Mouse (Mus musculus) intestine, embryonic 16.5 days (tissue): Measurements from ENCODE around the gene Ikzf4. TPM values are rescaled to one million over a fixed set of nuclear protein-coding genes. Genes with fewer than 3 reads are reported as not detected.

Experiments
- ATAC-seq: fragments of 200-750 bp; cut with Nextera tagmentation; 2 replicates; pipeline ENCODE4 v1.8.0; 2017; ENCODE audit warnings: moderate TSS enrichment, moderate library complexity
- H3K27ac ChIP-seq: fragments of 300-500 bp; sonication (generic); 2 replicates; pipeline ENCODE4 v1.5.1; 2014; ENCODE audit warnings: mild to moderate bottlenecking, low read length
- H3K27me3 ChIP-seq: fragments of 300-500 bp; sonication (generic); replicated peaks from 2 replicates; pipeline ENCODE4 v1.6.1; 2014; ENCODE audit warnings: low read length, control low read depth, mixed read lengths; ENCODE audit not compliant: control insufficient read depth, insufficient read depth
- H3K36me3 ChIP-seq: fragments of 300-500 bp; sonication (generic); 2 replicates; pipeline ENCODE4 v1.6.1; 2014; ENCODE audit warnings: low read length, control low read depth; ENCODE audit not compliant: control insufficient read depth, insufficient read depth
- H3K4me1 ChIP-seq: fragments of 300-500 bp; sonication (generic); 2 replicates; pipeline ENCODE4 v1.6.1; 2014; ENCODE audit warnings: low read length, control low read depth, mixed read lengths; ENCODE audit not compliant: control insufficient read depth, insufficient read depth
- H3K4me2 ChIP-seq: fragments of 300-500 bp; sonication (generic); 2 replicates; pipeline ENCODE4 v1.6.1; 2014; ENCODE audit warnings: low read depth, low read length, control low read depth
- H3K4me3 ChIP-seq: fragments of 300-500 bp; sonication (generic); 2 replicates; pipeline ENCODE4 v1.5.1; 2014; ENCODE audit warnings: mild to moderate bottlenecking, low read length
- H3K9ac ChIP-seq: fragments of 300-500 bp; sonication (generic); 2 replicates; pipeline ENCODE4 v1.6.1; 2014; ENCODE audit warnings: low read depth, low read length
- H3K9me3 ChIP-seq: fragments of 300-500 bp; sonication (generic); 2 replicates; pipeline ENCODE4 v1.6.1; 2016; ENCODE audit warnings: low read length, control low read depth; ENCODE audit not compliant: control insufficient read depth
- WGBS: fragments of 180-500 bp; shearing (Covaris S2); extraction: QIAGEN DNeasy Blood & Tissue Kit; methylation state at CpG from one replicate; pipeline ENCODE4 v1.1.7; 2014; 5-methylcytosine and 5-hydroxymethylcytosine counted together
- microRNA-seq: library from miRNA; unstranded; fragments of <30 nt; microRNA quantifications from one replicate; pipeline ENCODE4, GENCODE M21; 2016
- polyA plus RNA-seq: library from polyadenylated mRNA; unstranded; fragments of >200 nt; fragmentation: Nextera tagmentation; extraction: Ambion mirVana; gene quantifications from 2 replicates; pipeline ENCODE4 v1.2.1, GENCODE M21; 2015

Ikzf4 gene
- polyA plus RNA-seq, 1 experiment from 2014 or later: 1.6 TPM

GRCm38 (mm10) chr10:128586546-128586945, 59.2 kb downstream of the Ikzf4 start:
- Histone ChIP-seq H3K9ac (peak overlapping the region; percentile 65), H3K4me3 (peak overlapping the region; percentile 66)
- ATAC-seq: no peak

GRCm38 (mm10) chr10:128584386-128584785, 61.4 kb downstream of the Ikzf4 start:
- Histone ChIP-seq H3K4me1 (peaks cover 27% of the 10 kb centered on the region), H3K36me3 (peaks cover 2% of the 10 kb centered on the region; the same call in 1 of the 2 replicates), H3K9ac (0 out of 2 replicates have a peak overlapping the region, but pooled peaks have one; percentile 2), H3K9me3 (no peaks in the 10 kb centered on the region), H3K4me2 (peak overlapping the region; percentile 31), H3K27ac (peak overlapping the region; percentile 69), H3K4me3 (no peak overlapping the region), H3K27me3 (peaks cover 4% of the 10 kb centered on the region; the same call in 1 of the 2 replicates)
- ATAC-seq: peak; percentile 41
- 7% methylated on average over 4 of the region's 4 CpGs for WGBS

More at GRCm38 (mm10) chr10:128586546-128586945, 59.2 kb downstream of the Ikzf4 start:
- peak overlapping the region; percentile 57 for H3K4me2 ChIP-seq
- peaks cover 4% of the 10 kb centered on the region; the same call in 1 of the 2 replicates for H3K27me3 ChIP-seq
- no peaks in the 10 kb centered on the region for H3K9me3 ChIP-seq
- peaks cover 2% of the 10 kb centered on the region; the same call in 1 of the 2 replicates for H3K36me3 ChIP-seq
- 8% methylated on average over 1 of the region's 1 CpGs for WGBS
- H3K4me1 ChIP-seq: peaks cover 25% of the 10 kb centered on the region
- peak overlapping the region; percentile 96 for H3K27ac ChIP-seq

GRCm38 (mm10) chr10:128583644-128584043, 62.1 kb downstream of the Ikzf4 start:
- peaks cover 4% of the 10 kb centered on the region; the same call in 1 of the 2 replicates for H3K27me3 ChIP-seq
- peaks cover 31% of the 10 kb centered on the region for H3K4me1 ChIP-seq
- peak overlapping the region; percentile 16; the same call in 1 of the 2 replicates for H3K9ac ChIP-seq
- peaks cover 2% of the 10 kb centered on the region; the same call in 1 of the 2 replicates for H3K36me3 ChIP-seq
- H3K4me3 ChIP-seq: no peak overlapping the region
- peak overlapping the region; percentile 63 for H3K27ac ChIP-seq
- 0 out of 2 replicates have a peak, but pooled peaks have one; percentile 12 for ATAC-seq
- no peaks in the 10 kb centered on the region for H3K9me3 ChIP-seq
- H3K4me2 ChIP-seq: peak overlapping the region; percentile 31; the same call in 1 of the 2 replicates
- 35% methylated on average over 7 of the region's 7 CpGs for WGBS

Small RNA genes within 50 kb of the gene (microRNA-seq; reads per million reads assigned to microRNA genes)
- gene Mir6917: 1.6 reads per million

Other genes with a start within 250 kb of the Ikzf4 start
- gene Slc39a5, start 244.8 kb downstream of the Ikzf4 start, polyA plus RNA-seq: 207 and 242 TPM in 2 replicates
- 104 TPM in 2 replicates for gene Nabp2, start 234.5 kb downstream of the Ikzf4 start, polyA plus RNA-seq
- gene Rnf41, start 234.3 kb downstream of the Ikzf4 start, polyA plus RNA-seq: 43.2 and 43.3 TPM in 2 replicates
- 46.6 and 51.1 TPM in 2 replicates for gene Smarcc2, start 186.7 kb downstream of the Ikzf4 start, polyA plus RNA-seq
- 1,841 and 1,876 TPM in 2 replicates for gene Myl6, start 151.8 kb downstream of the Ikzf4 start, polyA plus RNA-seq
- 2.8 TPM in 2 replicates for gene Myl6b, start 147.3 kb downstream of the Ikzf4 start, polyA plus RNA-seq
- 24.4 and 25.7 TPM in 2 replicates for gene Esyt1, start 120.1 kb downstream of the Ikzf4 start, polyA plus RNA-seq
- 13.3 and 13.6 TPM in 2 replicates for gene Zc3h10, start 98.2 kb downstream of the Ikzf4 start, polyA plus RNA-seq
- 3,191 and 3,364 TPM in 2 replicates for gene Rpl41, start 96.7 kb downstream of the Ikzf4 start, polyA plus RNA-seq
- gene Pa2g4, start 80.0 kb downstream of the Ikzf4 start, polyA plus RNA-seq: 171 and 196 TPM in 2 replicates
- 29.6 and 34.9 TPM in 2 replicates for gene Erbb3, start 56.3 kb downstream of the Ikzf4 start, polyA plus RNA-seq
- 580 and 624 TPM in 2 replicates for gene Rps26, start 19.2 kb downstream of the Ikzf4 start, polyA plus RNA-seq
- gene Suox, start 28.1 kb upstream of the Ikzf4 start, polyA plus RNA-seq: 11.8 and 13.0 TPM in 2 replicates
- 61.6 and 64.5 TPM in 2 replicates for gene Rab5b, start 50.3 kb upstream of the Ikzf4 start, polyA plus RNA-seq
- 1.5 and 1.6 TPM in 2 replicates for gene Pmel, start 58.2 kb upstream of the Ikzf4 start, polyA plus RNA-seq
- gene Cdk2, start 59.0 kb upstream of the Ikzf4 start, polyA plus RNA-seq: 60.4 and 65.2 TPM in 2 replicates
- gene Dgka, start 98.9 kb upstream of the Ikzf4 start, polyA plus RNA-seq: 7.8 and 7.9 TPM in 2 replicates
- 28.4 and 31.5 TPM in 2 replicates for gene Pym1, start 101.9 kb upstream of the Ikzf4 start, polyA plus RNA-seq
- 0.66 and 0.81 TPM in 2 replicates for gene Mmp19, start 144.9 kb upstream of the Ikzf4 start, polyA plus RNA-seq
- 45.5 and 45.8 TPM in 2 replicates for gene Dnajc14, start 158.1 kb upstream of the Ikzf4 start, polyA plus RNA-seq
- gene Tmem198b, start 158.4 kb upstream of the Ikzf4 start, polyA plus RNA-seq: 11.6 and 13.4 TPM in 2 replicates
- gene Sarnp, start 171.3 kb upstream of the Ikzf4 start, polyA plus RNA-seq: 154 and 172 TPM in 2 replicates
- gene Ormdl2, start 175.7 kb upstream of the Ikzf4 start, polyA plus RNA-seq: 126 and 132 TPM in 2 replicates
- 2.1 and 2.2 TPM in 2 replicates for gene Gdf11, start 245.7 kb upstream of the Ikzf4 start, polyA plus RNA-seq